Mouse (Mus musculus) midbrain, embryonic 14.5 days (tissue): ENCODE data around the gene Crhr1. TPM values are rescaled to one million over a fixed set of nuclear protein-coding genes. Genes with fewer than 3 reads are reported as not detected.

ENCODE experiments used
- ATAC-seq: fragments of 200-750 bp; cut with Nextera tagmentation; 2 replicates; pipeline ENCODE4 v1.8.0; 2017; ENCODE audit warnings: moderate number of reproducible peaks, moderate library complexity; ENCODE audit not compliant: low FRiP score, low TSS enrichment
- DNase-seq: peaks from one replicate; pipeline ENCODE4 v3.0.0-alpha.2; 2015
- H3K27ac ChIP-seq: fragments of 300-500 bp; sonication (generic); replicated peaks from 2 replicates; pipeline ENCODE4 v1.5.1; 2014; ENCODE audit warnings: mild to moderate bottlenecking, low read depth, low read length, moderate library complexity
- H3K27me3 ChIP-seq: fragments of 300-500 bp; sonication (generic); 2 replicates; pipeline ENCODE4 v1.6.1; 2014; ENCODE audit warnings: low read length, control low read depth, mixed read lengths; ENCODE audit not compliant: control insufficient read depth, insufficient read depth
- H3K36me3 ChIP-seq: fragments of 300-500 bp; sonication (generic); 2 replicates; pipeline ENCODE4 v1.6.1; 2014; ENCODE audit warnings: low read length, control low read depth; ENCODE audit not compliant: control insufficient read depth, insufficient read depth
- H3K4me1 ChIP-seq: fragments of 300-500 bp; sonication (generic); 2 replicates; pipeline ENCODE4 v1.6.1; 2014; ENCODE audit warnings: mild to moderate bottlenecking, antibody characterized with exemption, low read length, control low read depth; ENCODE audit not compliant: control insufficient read depth, insufficient read depth
- H3K4me2 ChIP-seq: fragments of 300-500 bp; sonication (generic); 2 replicates; pipeline ENCODE4 v1.6.1; 2014; ENCODE audit warnings: mild to moderate bottlenecking, low read length, moderate library complexity
- H3K4me3 ChIP-seq: fragments of 300-500 bp; sonication (generic); replicated peaks from 2 replicates; pipeline ENCODE4 v1.5.1; 2014; ENCODE audit warnings: low read depth, low read length
- H3K9ac ChIP-seq: fragments of 300-500 bp; sonication (generic); replicated peaks from 2 replicates; pipeline ENCODE4 v1.6.1; 2014; ENCODE audit warnings: mild to moderate bottlenecking, low read length, moderate library complexity
- H3K9me3 ChIP-seq: fragments of 300-500 bp; sonication (generic); 2 replicates; pipeline ENCODE4 v1.6.1; 2016; ENCODE audit warnings: low read length, control low read depth, mixed read lengths; ENCODE audit not compliant: control insufficient read depth
- WGBS: fragments of 180-500 bp; shearing (Covaris S2); extraction: QIAGEN DNeasy Blood & Tissue Kit; methylation state at CpG from one replicate; pipeline ENCODE4 v1.1.7; 2014; 5-methylcytosine and 5-hydroxymethylcytosine counted together
- polyA plus RNA-seq: library from polyadenylated mRNA; unstranded; fragments of >200 nt; fragmentation: Nextera tagmentation; extraction: Ambion mirVana; gene quantifications from 2 replicates; pipeline ENCODE4 v1.2.1, GENCODE M21; 2014

Crhr1 gene
- polyA plus RNA-seq, 1 experiment from 2014 or later = 4.9 TPM

DNA sequence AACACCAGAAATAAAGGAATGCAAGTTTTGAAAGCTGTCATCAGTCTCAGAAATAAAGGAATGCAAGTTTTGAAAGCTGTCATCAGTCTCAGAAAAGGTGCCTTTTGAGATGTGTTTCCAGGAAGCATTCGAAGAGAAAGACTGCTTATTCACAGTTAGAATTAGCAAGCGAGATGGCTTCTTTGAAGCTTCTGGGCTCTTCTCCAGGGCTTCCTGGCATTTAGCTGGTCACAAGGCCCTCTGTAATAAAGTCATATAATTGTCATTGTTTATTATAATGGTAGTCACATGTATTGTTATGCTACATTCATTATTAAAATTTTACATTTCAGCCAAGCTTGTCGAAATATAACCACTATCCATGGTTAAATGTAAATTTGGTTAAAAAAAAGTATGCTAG, 85.4 kb downstream of the Crhr1 start:
- H3K4me2 ChIP-seq = no peak overlapping the region
- ATAC-seq (no peak), DNase-seq (no peak)
- H3K9ac ChIP-seq = no peak overlapping the region
- H3K36me3 ChIP-seq = no peaks in the 10 kb centered on the region
- no peak overlapping the region for H3K27ac ChIP-seq
- no peak overlapping the region for H3K4me3 ChIP-seq
- 0 out of 2 replicates have a peak, but pooled peaks cover 3% of the 10 kb centered on the region for H3K4me1 ChIP-seq
- no peaks in the 10 kb centered on the region for H3K9me3 ChIP-seq
- WGBS = 76% methylated on average over 3 of the region's 3 CpGs
- H3K27me3 ChIP-seq = no peaks in the 10 kb centered on the region

DNA sequence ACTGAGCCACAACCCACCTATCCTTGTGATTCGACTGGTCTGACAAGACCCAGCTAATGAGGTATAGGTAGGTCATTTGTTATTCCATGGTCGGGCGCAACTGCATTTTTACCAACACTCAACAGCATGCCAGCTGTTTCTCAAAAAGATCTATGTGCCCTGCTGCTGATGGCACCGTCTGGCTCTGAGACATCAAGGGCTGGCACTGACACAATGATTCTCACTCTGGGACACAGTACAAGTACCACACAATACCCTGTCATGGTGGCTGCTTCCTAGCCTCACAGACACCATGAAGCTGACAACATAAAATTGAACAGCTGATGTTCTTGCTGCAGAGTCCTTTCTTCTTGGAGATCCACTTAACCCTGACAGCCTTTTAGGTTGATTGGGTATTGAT, 87.6 kb downstream of the Crhr1 start:
- 91% methylated on average over 4 of the region's 4 CpGs for WGBS
- ATAC-seq = no peak
- no peak overlapping the region for H3K27ac ChIP-seq

DNA sequence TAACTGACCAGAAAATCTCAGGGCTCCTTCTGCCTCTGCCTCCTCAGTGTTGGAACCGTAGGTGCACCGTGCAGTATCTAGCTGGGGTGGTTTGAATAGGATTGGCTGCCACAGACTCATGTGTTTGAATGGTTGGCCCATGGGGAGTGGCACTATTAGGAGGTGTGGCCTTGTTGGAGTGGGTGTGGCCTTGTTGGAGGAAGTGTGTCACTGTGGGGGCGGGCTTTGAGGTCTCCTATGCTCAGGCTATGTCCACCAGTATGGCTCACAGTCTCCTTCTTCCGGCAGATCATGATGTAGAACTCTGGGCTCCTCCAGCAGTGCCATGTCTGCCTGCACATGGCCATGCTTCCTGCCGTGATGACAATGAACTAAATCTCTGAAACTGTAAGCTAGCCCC, 89.1 kb downstream of the Crhr1 start:
- H3K36me3 ChIP-seq = no peaks in the 10 kb centered on the region
- DNase-seq (no peak), ATAC-seq (no peak)
- no peak overlapping the region for H3K4me3 ChIP-seq
- H3K4me1 ChIP-seq = 0 out of 2 replicates have a peak, but pooled peaks cover 3% of the 10 kb centered on the region
- H3K4me2 ChIP-seq = no peak overlapping the region
- no peaks in the 10 kb centered on the region for H3K27me3 ChIP-seq
- H3K27ac ChIP-seq = no peak overlapping the region
- H3K9ac ChIP-seq = no peak overlapping the region
- no peaks in the 10 kb centered on the region for H3K9me3 ChIP-seq
- 73% methylated on average over 5 of the region's 5 CpGs for WGBS

More for the DNA sequence above, 87.6 kb downstream of the Crhr1 start:
- Histone ChIP-seq H3K4me1 (0 out of 2 replicates have a peak, but pooled peaks cover 3% of the 10 kb centered on the region), H3K4me3 (no peak overlapping the region), H3K9ac (no peak overlapping the region), H3K36me3 (no peaks in the 10 kb centered on the region), H3K27me3 (no peaks in the 10 kb centered on the region), H3K4me2 (no peak overlapping the region), H3K9me3 (no peaks in the 10 kb centered on the region)
- no peak for DNase-seq

DNA sequence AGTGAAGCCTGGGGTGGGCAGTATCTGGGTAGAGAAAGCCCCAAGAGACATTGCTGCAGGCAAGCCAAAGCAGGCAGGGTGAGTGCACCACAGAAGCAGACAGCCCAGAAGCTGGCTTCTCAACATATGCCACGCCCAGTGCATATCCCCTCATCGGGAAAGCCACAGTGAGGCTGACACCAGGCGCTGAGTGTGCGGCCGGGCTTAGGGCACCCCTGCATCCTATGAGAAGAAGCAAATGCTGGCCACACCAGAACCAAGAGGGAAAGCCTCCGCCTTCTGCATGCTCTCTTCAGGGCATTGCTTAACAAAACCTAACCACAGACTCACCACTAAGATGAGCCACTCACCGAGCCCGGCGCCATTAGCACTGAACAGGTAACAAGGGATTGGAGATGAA, 90.6 kb downstream of the Crhr1 start:
- Histone ChIP-seq H3K27me3 (no peaks in the 10 kb centered on the region), H3K9me3 (no peaks in the 10 kb centered on the region), H3K9ac (no peak overlapping the region), H3K27ac (no peak overlapping the region), H3K4me3 (no peak overlapping the region), H3K4me1 (no peaks in the 10 kb centered on the region), H3K36me3 (no peaks in the 10 kb centered on the region), H3K4me2 (no peak overlapping the region)
- WGBS = 83% methylated on average over 9 of the region's 9 CpGs
- DNase-seq = no peak
- ATAC-seq = no peak

Other genes with a start within 250 kb of the Crhr1 start
- 134 and 143 TPM in 2 replicates for gene Nsf, start 178.8 kb upstream of the Crhr1 start, polyA plus RNA-seq
- gene Arf2, start 166.1 kb upstream of the Crhr1 start, polyA plus RNA-seq = 193 and 222 TPM in 2 replicates
- gene Sppl2c, start 53.5 kb downstream of the Crhr1 start, polyA plus RNA-seq = not detected in 2 replicates
- 836 and 875 TPM in 2 replicates for gene Mapt, start 98.5 kb downstream of the Crhr1 start, polyA plus RNA-seq